Mouse (Mus musculus) retina, postnatal 1 day (tissue): ENCODE data around the gene Baiap2l2.

Source experiments
- DNase-seq: peaks from one replicate; pipeline ENCODE4 v3.0.0-alpha.2; 2012

Gene Baiap2l2

DNA sequence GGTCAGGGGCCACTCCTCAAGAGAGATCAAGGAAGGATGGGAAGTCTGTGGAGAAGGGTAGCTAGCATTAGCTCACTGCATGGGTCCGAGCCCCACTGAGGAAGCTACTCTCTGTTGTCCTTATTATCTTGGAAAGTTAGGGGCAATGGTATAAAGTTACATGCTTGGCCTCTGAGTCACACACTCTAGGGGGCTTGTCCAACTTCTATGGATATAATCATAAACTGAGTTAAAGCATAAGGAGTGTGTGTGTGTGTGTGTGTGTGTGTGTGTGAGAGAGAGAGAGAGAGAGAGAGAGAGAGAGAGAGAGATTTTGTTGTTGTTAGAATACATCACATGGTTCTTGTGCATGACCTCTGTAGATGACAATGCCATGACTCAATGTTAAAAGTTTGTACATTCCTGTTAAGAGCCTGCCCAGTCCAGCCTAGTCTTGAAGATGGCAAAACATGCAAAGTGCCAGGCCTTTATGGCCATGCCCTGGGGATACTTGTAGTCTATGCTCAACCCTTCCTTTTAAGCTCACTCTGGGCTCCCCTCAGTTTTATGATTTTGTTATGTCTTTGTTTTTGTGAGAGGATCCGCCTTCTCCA is 14.3 kb upstream of the Baiap2l2 start:
- no peak for DNase-seq

DNA sequence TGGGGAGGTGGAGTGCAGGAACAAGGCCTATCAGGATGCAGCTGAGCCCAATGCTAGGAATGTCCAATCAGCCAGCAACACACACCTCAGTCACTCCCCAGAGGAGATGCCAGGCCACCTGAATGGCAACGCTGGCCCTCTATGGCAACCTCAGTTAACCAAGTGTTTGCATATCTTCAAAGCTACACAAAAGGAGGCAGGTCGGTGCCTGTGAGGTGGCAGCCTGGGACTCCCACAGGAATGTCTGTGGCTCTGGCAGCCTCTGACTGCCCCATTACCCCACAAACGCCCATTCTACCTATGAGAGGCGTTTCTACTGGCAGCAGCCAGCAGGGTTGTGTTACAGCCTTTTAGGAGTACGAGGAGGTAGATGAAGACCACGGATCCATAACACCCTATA is 13.2 kb upstream of the Baiap2l2 start:
- no peak for DNase-seq

DNA sequence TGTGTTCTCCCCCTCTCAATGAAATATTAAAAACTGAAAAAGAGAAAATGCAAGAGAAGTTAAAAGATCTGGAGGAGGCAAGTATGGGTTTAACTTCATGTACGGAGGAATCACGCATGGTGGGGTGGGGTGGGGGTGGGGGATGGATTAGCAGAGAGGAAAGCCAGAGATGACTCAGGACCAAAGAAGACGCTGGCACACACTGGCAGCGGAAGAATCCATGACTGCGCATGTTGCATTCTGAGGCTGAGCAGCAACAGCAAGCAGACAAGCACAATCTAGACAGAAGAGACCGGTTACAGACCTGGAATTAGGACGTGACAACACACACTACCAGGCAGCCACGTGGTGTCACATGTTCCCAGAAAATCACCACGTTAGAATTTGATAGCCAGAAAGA is 7.4 kb upstream of the Baiap2l2 start:
- no peak for DNase-seq

DNA sequence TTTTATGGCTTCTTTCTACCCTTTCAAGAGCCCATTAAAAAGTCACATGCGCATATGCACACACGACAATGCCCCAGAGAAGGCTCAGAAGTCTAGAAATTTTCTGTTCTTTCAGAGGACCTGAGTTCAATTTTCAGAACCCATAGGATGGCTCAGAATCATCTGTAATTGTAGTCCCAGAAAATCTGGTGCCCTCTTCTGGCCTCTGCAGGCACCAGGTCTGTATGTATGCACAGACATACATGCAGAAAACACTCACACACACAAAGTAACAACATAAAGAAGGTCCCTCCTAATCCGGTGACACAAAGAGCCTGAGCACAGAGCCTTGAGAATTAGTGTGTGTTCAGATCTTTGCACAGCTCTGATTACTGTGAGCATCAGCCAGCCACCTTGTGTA is 5.0 kb upstream of the Baiap2l2 start:
- no peak for DNase-seq

DNA sequence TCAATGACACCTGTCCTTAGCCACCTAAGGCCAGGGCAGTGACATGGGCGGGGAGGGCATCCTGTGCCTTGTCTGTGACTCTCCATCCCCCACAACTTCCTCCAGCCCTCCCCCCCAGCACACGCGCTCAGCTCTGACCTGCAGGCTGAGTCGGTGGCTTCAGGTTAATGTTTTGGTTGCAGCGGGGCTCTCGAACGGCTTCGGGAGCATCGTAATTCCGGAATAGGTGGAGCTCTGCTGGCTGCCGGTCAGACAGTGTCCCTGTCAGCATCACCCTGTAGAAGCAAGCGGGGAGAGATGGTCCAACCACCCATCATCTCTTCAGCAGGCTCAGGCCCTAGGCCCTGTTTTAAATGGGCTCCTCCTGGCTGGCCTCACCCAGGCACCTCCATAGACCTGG is 4.1 kb upstream of the Baiap2l2 start:
- no peak for DNase-seq

DNA sequence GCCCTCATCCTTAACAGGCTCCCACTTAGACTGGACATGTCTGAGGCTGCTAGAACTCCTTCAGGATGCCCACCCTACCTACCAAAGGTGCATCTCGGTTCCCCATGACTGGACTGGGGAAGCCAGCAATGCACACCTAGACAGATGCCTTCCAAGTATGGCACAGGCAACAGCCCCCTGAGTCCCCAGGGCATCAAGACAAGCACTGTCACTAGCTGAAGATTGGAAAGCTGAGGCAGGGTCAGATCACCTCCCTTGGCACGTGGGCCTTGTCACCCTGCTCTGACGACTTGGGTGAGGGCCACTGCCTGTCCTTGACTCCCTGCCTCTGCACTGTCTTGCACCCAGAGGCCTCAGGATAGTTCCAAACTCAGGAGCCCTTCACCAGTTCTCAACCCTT is 3.0 kb upstream of the Baiap2l2 start:
- no peak for DNase-seq

DNA sequence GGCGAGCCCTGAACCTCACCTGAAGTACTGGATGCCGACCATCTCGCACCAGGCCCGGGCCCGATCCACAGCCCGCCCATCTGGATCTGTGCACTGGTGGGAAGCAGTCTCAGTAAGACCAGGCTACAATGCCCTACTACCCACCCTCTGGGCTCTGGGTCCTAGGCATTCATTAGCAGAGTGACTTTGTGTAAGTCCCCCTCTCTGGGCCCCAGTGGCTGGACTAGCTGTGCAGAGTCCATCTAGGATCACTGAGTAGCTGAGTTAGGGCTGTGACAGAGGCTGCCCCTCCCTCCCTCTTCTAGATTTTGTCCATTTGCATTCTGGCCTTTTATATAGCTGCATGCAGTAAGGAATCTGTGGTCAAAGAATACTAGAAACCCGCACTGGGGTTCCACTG is 1.8 kb upstream of the Baiap2l2 start:
- no peak for DNase-seq

DNA sequence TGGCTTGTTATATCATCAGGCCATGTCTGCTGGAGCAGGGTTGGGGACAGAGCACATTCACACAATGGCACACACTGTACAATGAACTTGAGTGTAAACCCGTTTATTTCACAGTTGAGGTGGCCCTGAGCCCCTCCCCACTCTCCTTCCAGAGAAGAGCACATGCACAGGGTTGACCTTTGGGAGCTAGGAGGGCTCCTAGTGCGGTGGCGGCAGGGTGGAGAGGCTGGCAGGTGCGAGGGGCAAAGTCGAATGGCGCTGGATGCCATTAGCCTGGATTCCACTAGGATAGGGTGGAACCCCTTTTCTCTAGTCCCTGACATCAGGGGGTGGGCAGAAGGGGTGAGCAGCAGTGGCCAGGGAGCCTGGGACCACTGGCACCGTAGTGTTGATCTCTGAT is 804 bp upstream of the Baiap2l2 start:
- no peak for DNase-seq

DNA sequence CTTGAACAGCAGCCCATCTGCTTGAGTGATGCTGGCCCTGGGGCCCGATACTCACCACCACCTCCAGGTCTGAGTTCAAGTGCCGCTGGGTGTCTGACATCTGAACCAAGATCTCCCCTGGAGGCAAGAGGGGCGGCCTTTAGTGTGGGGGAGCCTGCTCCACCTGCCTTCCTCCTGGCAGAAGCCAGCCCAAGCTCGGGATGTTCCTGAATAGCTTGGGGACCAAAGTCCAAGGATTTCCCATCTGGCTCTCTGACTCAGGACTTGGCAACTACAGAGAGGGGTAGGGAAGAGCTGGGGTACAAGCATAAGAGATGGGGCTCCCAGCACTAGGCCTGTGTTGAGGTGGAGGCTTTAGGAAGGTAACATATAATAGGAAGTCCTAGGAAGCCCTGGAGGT is 2.0 kb downstream of the Baiap2l2 start:
- no peak for DNase-seq

DNA sequence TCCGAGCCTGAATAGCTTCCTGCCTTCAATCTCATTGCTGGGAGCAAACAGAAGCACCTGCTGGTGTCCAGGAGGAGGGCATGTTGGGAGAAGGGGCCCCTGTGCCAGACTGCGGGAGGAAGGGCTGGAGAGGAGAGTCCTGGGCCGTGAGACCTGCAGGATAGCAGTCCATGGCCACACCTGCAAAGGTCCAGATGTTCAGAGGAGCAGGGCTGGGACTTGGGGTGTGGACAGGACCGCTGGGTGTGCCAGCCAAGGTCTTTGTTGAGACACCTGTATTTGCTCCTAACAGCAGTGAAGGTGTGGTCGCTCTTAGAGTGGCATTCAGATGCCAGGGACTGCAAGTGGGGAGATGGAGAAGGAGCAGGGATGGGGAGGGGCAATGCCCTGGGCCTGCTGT is 2.9 kb downstream of the Baiap2l2 start:
- no peak for DNase-seq

DNA sequence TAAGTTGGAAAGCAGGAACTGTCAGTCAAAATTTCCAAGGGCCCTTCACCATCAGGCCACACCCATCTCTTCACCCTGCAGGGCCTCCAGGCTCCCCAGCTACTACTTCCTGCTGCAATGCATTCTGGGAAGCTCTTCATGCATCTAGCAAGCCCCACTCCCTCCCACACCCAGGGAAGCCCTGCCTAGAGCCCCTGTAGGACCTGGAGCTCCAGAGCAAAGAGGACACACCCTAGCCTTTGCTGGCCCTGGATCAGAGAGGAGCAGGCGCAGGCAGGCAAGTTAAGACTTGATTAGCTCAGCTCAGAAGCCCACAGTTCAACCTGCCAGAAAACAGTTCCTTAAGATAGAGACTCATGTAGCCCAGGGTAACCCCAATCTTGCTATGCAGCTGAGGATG is 3.9 kb downstream of the Baiap2l2 start:
- peak; percentile 60 for DNase-seq

DNA sequence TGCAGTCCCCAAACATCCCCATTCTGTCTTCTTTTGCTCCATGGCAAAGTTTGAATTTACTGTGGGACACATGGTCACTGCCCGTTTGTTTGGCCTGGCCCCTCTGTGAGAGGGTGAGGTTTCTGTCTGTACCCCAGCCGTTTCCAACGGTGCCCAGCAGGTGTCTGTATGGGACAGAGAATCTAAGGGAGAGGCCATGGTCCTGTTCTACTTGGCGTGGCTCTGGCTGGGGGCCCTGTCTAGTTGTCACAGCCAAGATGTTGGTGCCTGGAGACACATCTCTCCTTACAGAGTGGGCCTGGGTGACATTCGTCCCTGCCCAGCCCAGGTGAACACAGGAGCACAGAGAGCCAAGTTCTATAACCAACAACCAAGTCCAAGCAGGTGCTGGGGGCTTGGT is 4.5 kb downstream of the Baiap2l2 start:
- DNase-seq = no peak

DNA sequence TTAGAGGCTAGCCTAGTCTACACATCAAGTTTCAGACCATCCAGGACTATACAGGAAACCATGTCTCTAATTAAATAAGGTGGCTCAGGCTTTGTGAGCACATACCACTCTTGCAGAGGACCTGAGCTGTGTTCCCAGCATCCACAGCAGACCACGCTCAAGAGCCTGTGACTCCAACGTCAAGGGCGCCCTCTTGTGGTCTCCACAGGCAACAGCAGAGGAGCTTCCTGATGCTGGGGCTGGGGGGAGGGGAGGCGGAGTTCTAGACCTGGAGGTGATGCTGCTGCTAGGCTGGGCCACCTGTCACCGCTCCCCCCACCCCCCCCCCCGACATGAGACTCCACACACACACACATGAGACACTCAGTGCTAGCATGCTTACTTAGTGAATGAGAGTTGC is 5.1 kb downstream of the Baiap2l2 start:
- peak; percentile 51 for DNase-seq

DNA sequence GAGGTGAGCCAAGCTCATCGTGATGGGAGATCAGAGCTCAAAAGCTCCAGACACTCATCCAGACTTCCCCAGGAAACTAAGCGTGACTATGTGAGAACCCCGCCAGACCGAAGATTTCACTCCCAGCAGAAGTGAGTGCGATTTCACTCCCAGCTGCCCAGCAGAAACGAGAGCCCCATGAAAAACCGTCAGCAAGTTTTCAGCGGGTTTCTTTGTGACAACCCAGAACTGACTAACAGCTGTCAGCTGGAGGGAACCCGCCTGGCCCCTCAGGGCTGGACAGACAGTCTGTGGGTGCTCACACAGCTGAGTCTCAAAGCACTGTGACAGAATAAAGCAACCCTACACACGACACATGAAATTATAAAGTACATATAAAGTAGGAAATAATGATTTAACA is 7.6 kb downstream of the Baiap2l2 start:
- peak; percentile 44 for DNase-seq

DNA sequence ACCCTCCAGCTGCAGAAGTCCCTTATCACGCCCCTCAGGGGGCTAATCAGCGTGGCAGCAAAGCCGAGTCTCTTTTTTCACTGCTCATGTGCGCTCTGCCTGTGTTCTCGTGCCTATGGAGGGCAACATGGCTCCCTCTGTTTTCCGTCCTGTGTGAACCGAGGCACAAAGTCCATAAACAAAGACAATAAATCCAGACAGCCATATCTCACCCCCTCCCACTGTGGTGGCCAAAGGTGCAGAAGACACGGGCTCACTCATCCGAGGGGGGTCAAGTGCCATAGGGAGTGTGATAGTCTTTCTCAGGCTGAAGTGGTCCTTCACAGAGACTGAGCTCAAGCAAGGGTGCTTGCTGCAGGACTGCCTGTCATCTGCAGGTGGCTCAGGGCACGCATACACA is 12.3 kb downstream of the Baiap2l2 start:
- DNase-seq = no peak

DNA sequence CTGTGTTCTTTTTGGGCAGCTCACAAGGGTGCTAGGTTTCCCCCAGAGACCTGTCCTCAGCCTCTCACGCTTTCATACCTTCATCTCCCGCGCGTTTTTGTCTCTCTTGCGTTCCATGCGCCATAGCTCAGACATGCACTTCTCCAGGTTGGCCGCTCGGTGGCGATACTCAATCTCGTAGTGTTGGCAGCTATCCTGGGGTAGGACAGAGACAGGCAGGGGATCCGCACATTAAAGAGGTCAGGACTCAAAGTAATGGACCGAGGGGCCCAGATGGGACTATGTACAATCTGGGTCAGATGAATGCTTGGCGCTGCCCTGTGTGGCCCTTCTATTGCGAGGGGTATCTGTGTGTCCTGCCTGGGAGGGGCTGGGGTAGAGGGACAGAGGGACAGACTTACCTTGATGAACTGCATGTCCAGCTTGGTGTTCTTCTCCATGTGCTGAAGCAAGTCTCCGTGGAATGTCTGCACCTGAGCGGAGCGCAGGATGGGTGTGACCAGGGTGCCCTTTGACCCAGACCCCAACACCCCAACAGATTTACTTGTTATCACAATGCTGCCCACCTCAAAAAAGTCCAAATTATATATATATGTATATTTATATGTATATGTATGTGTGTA is 14.1 kb downstream of the Baiap2l2 start:
- DNase-seq = peak; percentile 83

DNA sequence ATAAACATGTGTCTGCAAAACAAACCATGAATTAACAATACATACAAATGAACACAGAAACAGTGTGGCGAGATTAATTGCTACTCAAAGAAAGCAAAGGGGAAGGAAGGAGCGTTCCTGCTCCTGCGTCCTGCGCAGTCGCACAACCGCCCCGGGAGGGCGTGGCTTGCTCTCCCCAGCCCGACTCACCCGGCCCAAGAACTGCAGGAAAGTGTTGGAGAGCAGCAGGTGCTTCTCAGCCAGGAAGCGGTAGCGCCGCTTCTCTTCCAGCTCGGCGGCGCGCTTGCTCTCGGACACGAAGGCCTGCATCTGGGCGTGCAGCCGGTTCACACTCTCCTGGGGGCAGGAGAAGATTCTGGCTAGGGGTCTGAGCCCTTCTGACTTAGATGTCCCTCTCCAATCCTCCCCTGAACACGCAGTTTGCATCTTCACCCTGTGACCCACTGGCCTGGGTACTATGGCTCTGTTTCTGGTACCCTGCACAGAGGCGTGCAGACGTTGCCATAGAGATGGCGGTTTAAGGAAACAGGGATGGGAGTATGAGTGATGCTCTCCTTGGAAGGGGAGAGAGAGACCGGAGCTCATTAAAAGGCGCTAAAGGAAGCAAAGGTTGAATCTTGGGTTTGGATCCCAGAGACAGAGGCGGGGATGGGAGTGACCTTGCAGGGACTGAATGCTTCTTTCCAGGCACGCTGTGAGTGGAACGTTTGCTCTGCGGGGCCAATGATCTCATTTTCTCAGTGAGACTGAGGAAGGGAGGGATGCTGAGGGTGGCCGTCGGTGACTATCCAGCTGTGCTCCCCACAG is 14.8 kb downstream of the Baiap2l2 start:
- DNase-seq = peak; percentile 84

DNA sequence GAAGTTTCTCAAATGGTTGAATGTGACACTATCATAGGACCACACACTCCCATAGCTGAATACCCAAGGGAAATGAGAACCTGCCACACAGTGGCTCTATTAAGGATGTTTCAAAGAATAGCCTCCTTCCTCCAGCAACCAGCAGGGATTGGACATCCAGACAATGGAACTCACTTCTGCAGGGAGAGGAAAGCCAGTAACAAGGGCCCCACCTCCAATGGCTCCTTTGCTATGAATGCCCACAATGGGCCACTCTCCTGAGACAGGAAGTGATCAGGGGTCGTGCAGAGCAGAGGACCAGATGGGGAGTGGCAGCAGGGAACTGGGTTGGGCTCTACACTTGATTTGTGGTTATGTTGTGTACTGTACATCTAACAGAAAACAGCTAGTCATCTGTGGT is 16.8 kb downstream of the Baiap2l2 start:
- DNase-seq = no peak

DNA sequence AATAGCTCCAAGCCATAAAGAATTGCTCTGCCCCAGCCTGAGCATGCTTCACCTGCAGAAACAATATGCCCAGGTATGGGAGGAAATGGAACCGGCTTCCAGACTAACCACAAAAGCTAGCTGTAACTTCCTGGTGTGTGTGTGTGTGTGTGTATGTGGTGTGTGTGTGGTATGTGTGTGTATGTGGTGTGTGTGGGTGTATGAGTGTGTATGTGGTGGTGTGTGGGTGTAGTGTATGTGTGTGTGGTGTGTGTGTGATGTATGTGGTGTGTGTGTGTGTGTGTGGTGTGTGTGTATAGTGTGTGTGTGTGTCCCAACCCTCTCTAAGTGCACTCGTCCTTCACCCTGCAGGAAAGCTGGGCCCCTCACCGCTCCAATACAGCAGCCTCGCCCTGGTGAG is 20.0 kb downstream of the Baiap2l2 start:
- no peak for DNase-seq

DNA sequence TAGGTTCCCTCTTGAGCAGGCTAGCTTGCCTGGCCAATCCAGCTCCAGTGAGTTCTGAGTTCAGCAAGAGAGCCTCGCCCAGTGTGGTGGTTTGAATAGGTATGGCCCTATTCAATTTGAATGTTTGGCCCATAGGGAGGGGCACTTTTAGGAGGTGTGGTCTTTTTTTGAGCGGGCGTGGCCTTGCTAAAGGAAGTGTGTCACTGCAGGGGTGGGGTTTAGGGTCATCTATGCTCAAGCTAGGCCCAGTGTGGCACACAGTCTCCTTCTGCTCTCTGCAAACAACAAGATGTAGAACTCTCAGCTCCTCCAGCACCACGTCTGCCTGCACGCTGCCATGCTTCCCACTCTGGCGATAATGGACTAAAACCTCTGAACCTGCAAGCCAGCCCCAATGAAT is 21.6 kb downstream of the Baiap2l2 start:
- no peak for DNase-seq

DNA sequence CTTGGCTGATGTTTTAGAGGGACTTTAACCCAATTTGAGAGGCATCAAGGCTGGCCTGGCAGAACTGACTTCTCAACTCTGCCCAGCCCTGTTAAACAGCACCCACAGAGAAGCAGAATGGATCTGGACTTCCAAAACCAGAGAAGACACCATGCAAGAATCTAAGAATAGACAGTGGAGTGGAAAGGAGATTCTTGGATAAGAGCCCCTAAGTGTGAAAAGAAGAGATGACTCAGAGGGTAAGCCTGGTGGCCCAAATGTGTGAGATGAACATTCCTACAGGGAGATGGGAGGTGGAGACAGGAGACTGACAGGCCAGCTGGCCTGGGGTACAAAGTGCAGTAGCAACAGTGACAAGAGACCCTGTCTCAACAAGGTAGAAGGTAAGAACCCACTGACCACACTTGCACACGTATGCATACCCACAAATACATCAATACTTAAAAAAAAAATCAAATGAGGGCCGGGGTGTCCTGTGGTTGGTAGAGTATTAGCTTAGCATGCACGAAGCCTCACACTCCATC is 22.5 kb downstream of the Baiap2l2 start:
- no peak for DNase-seq

DNA sequence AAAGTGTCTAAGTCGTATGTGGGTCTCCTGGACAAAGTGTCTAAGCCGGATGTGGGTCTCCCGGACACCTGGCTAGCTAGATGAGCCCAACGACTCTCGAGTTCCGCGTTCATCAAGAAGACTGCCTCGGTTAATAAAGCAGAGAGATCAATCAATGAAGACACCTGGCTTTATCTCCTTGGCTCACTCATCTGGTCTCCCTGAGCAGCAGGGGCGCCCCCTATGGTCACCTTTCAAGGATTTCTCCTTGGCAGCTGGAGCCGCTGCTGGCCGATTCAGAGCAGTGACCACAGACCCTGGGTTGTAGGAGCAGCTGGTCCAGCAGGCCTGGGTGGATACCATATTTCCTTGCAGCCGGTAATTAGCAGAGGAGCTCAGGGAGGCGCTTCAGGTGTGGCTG is 23.0 kb downstream of the Baiap2l2 start:
- peak; percentile 76 for DNase-seq

DNA sequence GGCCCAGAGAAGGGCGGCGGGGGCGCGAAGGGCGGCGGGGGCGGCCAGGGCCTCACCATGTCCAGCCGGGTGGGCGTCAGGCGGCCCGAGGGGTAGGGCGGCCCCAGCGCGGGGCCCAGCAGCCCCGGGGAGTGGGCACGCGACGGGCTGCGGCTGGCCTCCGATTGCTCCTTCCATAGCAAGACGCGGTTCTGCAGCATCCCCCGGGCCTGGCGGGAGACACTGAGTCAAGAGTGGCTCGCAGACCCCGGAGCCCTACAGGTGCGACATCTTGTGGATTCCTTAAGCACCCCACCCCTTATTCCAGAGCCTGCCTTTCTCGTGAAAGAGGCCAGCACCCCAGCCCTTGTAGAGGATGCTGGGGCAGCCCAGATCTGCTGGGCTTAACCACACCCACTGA is 23.6 kb downstream of the Baiap2l2 start:
- no peak for DNase-seq

DNA sequence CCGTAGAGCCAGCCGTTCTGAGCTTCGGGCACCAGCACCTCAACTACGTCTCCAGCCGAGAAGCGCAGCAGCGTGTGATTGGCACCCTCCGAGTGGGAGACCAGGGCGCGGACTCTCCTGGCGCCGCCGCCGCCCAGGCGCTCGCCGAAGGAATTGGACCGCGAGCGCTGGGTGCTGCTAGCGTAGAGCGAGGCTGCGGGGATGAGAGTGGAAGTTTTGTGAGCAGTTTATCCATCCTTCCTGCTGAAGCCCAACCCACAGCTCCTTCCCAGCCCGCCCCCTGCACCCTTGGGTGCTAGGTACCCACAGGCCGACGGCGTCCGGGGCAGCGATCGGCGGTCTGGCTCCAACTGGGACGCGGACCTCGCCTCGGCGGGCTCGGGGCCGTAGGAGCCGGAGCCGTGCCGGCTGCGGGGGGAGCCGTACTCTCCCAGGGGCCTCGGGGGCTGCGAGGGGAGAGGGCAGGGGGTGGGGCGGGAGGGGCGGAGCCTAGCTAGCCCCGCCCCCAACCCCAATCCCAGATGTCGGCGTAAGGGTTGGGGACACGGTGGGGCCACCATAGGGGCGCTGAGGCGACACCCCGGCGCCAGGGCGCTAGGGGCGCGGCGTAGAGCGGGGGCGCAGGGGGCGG is 24.1 kb downstream of the Baiap2l2 start:
- DNase-seq = peak; percentile 76
